Mouse (Mus musculus) ovary, postnatal 10 days (tissue): Measurements from ENCODE around the gene AC170998.1.
"Not testable (repeated sequence)": the region's sequence is repeated elsewhere in the genome, so short reads cannot be mapped to it uniquely, and the experiment has no call there.

Source experiments
- DNase-seq: peaks from one replicate; pipeline ENCODE4 v3.0.0; 2022; ENCODE audit warnings: low spot score

Gene AC170998.1

GRCm38 (mm10) chr17:28707136-28707627 is 18.7 kb upstream of the AC170998.1 start:
- DNase-seq = no peak

- DNase-seq = no peak
Measured at GRCm38 (mm10) chr17:28707816-28708215, 18.1 kb upstream of the AC170998.1 start.

GRCm38 (mm10) chr17:28708989-28709388 is 16.9 kb upstream of the AC170998.1 start:
- DNase-seq = no peak

- no peak for DNase-seq
Measured at GRCm38 (mm10) chr17:28709552-28710290, 16.2 kb upstream of the AC170998.1 start.

- DNase-seq = no peak
Measured at GRCm38 (mm10) chr17:28710291-28710688, 15.6 kb upstream of the AC170998.1 start.

- no peak for DNase-seq
Measured at GRCm38 (mm10) chr17:28711237-28711636, 14.6 kb upstream of the AC170998.1 start.

GRCm38 (mm10) chr17:28712305-28712704 is 13.6 kb upstream of the AC170998.1 start:
- DNase-seq = no peak

- DNase-seq = no peak
Measured at GRCm38 (mm10) chr17:28714006-28714405, 11.9 kb upstream of the AC170998.1 start.

GRCm38 (mm10) chr17:28715832-28716548 is 9.9 kb upstream of the AC170998.1 start:
- no peak for DNase-seq

- DNase-seq = no peak
Measured at GRCm38 (mm10) chr17:28717535-28717934, 8.3 kb upstream of the AC170998.1 start.

GRCm38 (mm10) chr17:28727511-28727910 is 1.6 kb downstream of the AC170998.1 start:
- not testable (repeated sequence) for DNase-seq

- no peak for DNase-seq
Measured at GRCm38 (mm10) chr17:28735317-28736105, 9.6 kb downstream of the AC170998.1 start.

GRCm38 (mm10) chr17:28736486-28736885 is 10.6 kb downstream of the AC170998.1 start:
- DNase-seq = no peak

GRCm38 (mm10) chr17:28737973-28738372 is 12.1 kb downstream of the AC170998.1 start:
- no peak for DNase-seq

- DNase-seq = no peak
Measured at GRCm38 (mm10) chr17:28739244-28739643, 13.4 kb downstream of the AC170998.1 start.

- DNase-seq = no peak
Measured at GRCm38 (mm10) chr17:28743145-28743866, 17.4 kb downstream of the AC170998.1 start.

- no peak for DNase-seq
Measured at GRCm38 (mm10) chr17:28743916-28744315, 18.0 kb downstream of the AC170998.1 start.

GRCm38 (mm10) chr17:28745773-28746172 is 19.9 kb downstream of the AC170998.1 start:
- no peak for DNase-seq

GRCm38 (mm10) chr17:28748001-28748400 is 22.1 kb downstream of the AC170998.1 start:
- DNase-seq = no peak

GRCm38 (mm10) chr17:28750580-28750979 is 24.7 kb downstream of the AC170998.1 start:
- no peak for DNase-seq

GRCm38 (mm10) chr17:28756447-28756846 is 30.6 kb downstream of the AC170998.1 start:
- DNase-seq = no peak

GRCm38 (mm10) chr17:28757470-28757869 is 31.6 kb downstream of the AC170998.1 start:
- DNase-seq = no peak
